Mouse (Mus musculus): Measurements from ENCODE around the gene Stradb. TPM values are rescaled to one million over a fixed set of nuclear protein-coding genes. Genes with fewer than 3 reads are reported as not detected.

The Stradb gene
- polyA plus RNA-seq, 1 experiment from 2014 or later: 24.1 TPM

- H3K9me3 ChIP-seq (replicated peaks): no peaks in the 10 kb centered on the region
- H3K9ac ChIP-seq: no peak overlapping the region
- no peak for ATAC-seq (replicated peaks; ENCODE audit: insufficient number of reproducible peaks, insufficient read depth, low FRiP score, low read depth)
- 58% methylated on average over 5 of the region's 5 CpGs for WGBS
- no peaks in the 10 kb centered on the region for H3K27me3 ChIP-seq
- no peak overlapping the region for H3K4me2 ChIP-seq
- no peak overlapping the region for H3K27ac ChIP-seq
- no peaks in the 10 kb centered on the region; the same call in 1 of the 2 replicates for H3K36me3 ChIP-seq
- peaks cover 52% of the 10 kb centered on the region for H3K4me1 ChIP-seq (replicated peaks)
- H3K4me3 ChIP-seq: no peak overlapping the region
These were observed 10.9 kb upstream of the Stradb start for GRCm38 (mm10) chr1:58962418-58962817.

GRCm38 (mm10) chr1:58962865-58963264 is 10.5 kb upstream of the Stradb start:
- H3K9ac ChIP-seq: no peak overlapping the region
- no peaks in the 10 kb centered on the region for H3K27me3 ChIP-seq
- H3K4me3 ChIP-seq: no peak overlapping the region
- no peak overlapping the region for H3K4me2 ChIP-seq
- H3K27ac ChIP-seq: no peak overlapping the region
- no peak for ATAC-seq (replicated peaks; ENCODE audit: insufficient number of reproducible peaks, insufficient read depth, low FRiP score, low read depth)
- no peaks in the 10 kb centered on the region; the same call in 1 of the 2 replicates for H3K36me3 ChIP-seq
- H3K4me1 ChIP-seq (replicated peaks): peaks cover 51% of the 10 kb centered on the region
- no peaks in the 10 kb centered on the region for H3K9me3 ChIP-seq (replicated peaks)

GRCm38 (mm10) chr1:58967534-58967933 is 5.8 kb upstream of the Stradb start:
- ATAC-seq (replicated peaks; ENCODE audit: insufficient number of reproducible peaks, insufficient read depth, low FRiP score, low read depth): no peak
- peaks cover 55% of the 10 kb centered on the region for H3K4me1 ChIP-seq (replicated peaks)
- 42% methylated on average over 4 of the region's 4 CpGs for WGBS

GRCm38 (mm10) chr1:58970054-58970453 is 3.3 kb upstream of the Stradb start:
- Histone ChIP-seq H3K9me3 (replicated peaks) (no peaks in the 10 kb centered on the region), H3K36me3 (no peaks in the 10 kb centered on the region; the same call in 1 of the 2 replicates), H3K4me2 (peak overlapping the region; percentile 61), H3K9ac (no peak overlapping the region; the same call in 1 of the 2 replicates), H3K27me3 (no peaks in the 10 kb centered on the region), H3K27ac (peak overlapping the region; percentile 42), H3K4me3 (peak overlapping the region; percentile 95), H3K4me1 (replicated peaks) (peaks cover 54% of the 10 kb centered on the region)
- no peak for ATAC-seq (replicated peaks; ENCODE audit: insufficient number of reproducible peaks, insufficient read depth, low FRiP score, low read depth)
- WGBS: 36% methylated on average over 5 of the region's 5 CpGs

More at GRCm38 (mm10) chr1:58967534-58967933, 5.8 kb upstream of the Stradb start:
- Histone ChIP-seq H3K27me3 (no peaks in the 10 kb centered on the region), H3K27ac (no peak overlapping the region), H3K36me3 (no peaks in the 10 kb centered on the region; the same call in 1 of the 2 replicates), H3K9me3 (replicated peaks) (no peaks in the 10 kb centered on the region), H3K9ac (no peak overlapping the region), H3K4me3 (no peak overlapping the region), H3K4me2 (no peak overlapping the region)

GRCm38 (mm10) chr1:58971097-58971496 is 2.2 kb upstream of the Stradb start:
- Histone ChIP-seq H3K4me2 (peak overlapping the region; percentile 61), H3K36me3 (no peaks in the 10 kb centered on the region)

GRCm38 (mm10) chr1:58972851-58973365 is 414 bp upstream of the Stradb start:
- Histone ChIP-seq H3K9me3 (replicated peaks) (no peaks in the 10 kb centered on the region), H3K36me3 (no peaks in the 10 kb centered on the region), H3K4me2 (peak overlapping the region; percentile 61), H3K9ac (peak overlapping the region; percentile 94), H3K4me1 (replicated peaks) (peaks cover 40% of the 10 kb centered on the region), H3K27ac (peak overlapping the region; percentile 84), H3K4me3 (peak overlapping the region; percentile 95), H3K27me3 (no peaks in the 10 kb centered on the region)
- WGBS: 0% methylated on average over 28 of the region's 28 CpGs
- ATAC-seq (replicated peaks; ENCODE audit: insufficient number of reproducible peaks, insufficient read depth, low FRiP score, low read depth): peak; percentile 2

More at GRCm38 (mm10) chr1:58971097-58971496, 2.2 kb upstream of the Stradb start:
- H3K4me3 ChIP-seq: peak overlapping the region; percentile 95
- H3K27me3 ChIP-seq: no peaks in the 10 kb centered on the region
- H3K9me3 ChIP-seq (replicated peaks): no peaks in the 10 kb centered on the region
- 68% methylated on average over 6 of the region's 6 CpGs for WGBS
- no peak overlapping the region for H3K9ac ChIP-seq
- peaks cover 49% of the 10 kb centered on the region for H3K4me1 ChIP-seq (replicated peaks)
- peak overlapping the region; percentile 42 for H3K27ac ChIP-seq
- ATAC-seq (replicated peaks; ENCODE audit: insufficient number of reproducible peaks, insufficient read depth, low FRiP score, low read depth): no peak

- Histone ChIP-seq H3K27me3 (no peaks in the 10 kb centered on the region), H3K27ac (no peak overlapping the region), H3K36me3 (peaks cover 32% of the 10 kb centered on the region), H3K9me3 (replicated peaks) (no peaks in the 10 kb centered on the region), H3K9ac (no peak overlapping the region), H3K4me1 (replicated peaks) (no peaks in the 10 kb centered on the region), H3K4me2 (no peak overlapping the region), H3K4me3 (no peak overlapping the region)
- ATAC-seq (replicated peaks; ENCODE audit: insufficient number of reproducible peaks, insufficient read depth, low FRiP score, low read depth): no peak
- WGBS: 84% methylated on average over 3 of the region's 3 CpGs
These were observed 9.0 kb downstream of the Stradb start for GRCm38 (mm10) chr1:58982276-58982675.

GRCm38 (mm10) chr1:58984586-58984985 is 11.3 kb downstream of the Stradb start:
- Histone ChIP-seq H3K4me1 (replicated peaks) (no peaks in the 10 kb centered on the region), H3K4me2 (no peak overlapping the region), H3K36me3 (peaks cover 32% of the 10 kb centered on the region), H3K27me3 (no peaks in the 10 kb centered on the region), H3K9me3 (replicated peaks) (no peaks in the 10 kb centered on the region), H3K4me3 (no peak overlapping the region), H3K27ac (no peak overlapping the region), H3K9ac (no peak overlapping the region)
- ATAC-seq (replicated peaks; ENCODE audit: insufficient number of reproducible peaks, insufficient read depth, low FRiP score, low read depth): no peak
- 70% methylated on average over 5 of the region's 5 CpGs for WGBS

GRCm38 (mm10) chr1:58993144-58993543 is 19.8 kb downstream of the Stradb start:
- H3K9ac ChIP-seq: no peak overlapping the region
- no peak for ATAC-seq (replicated peaks; ENCODE audit: insufficient number of reproducible peaks, insufficient read depth, low FRiP score, low read depth)
- H3K4me1 ChIP-seq (replicated peaks): no peaks in the 10 kb centered on the region
- H3K27ac ChIP-seq: no peak overlapping the region
- peaks cover 12% of the 10 kb centered on the region; the same call in 1 of the 2 replicates for H3K36me3 ChIP-seq
- H3K9me3 ChIP-seq (replicated peaks): no peaks in the 10 kb centered on the region
- H3K27me3 ChIP-seq: no peaks in the 10 kb centered on the region
- no peak overlapping the region for H3K4me3 ChIP-seq
- H3K4me2 ChIP-seq: no peak overlapping the region
- WGBS: 89% methylated on average over 7 of the region's 7 CpGs

GRCm38 (mm10) chr1:58993723-58994122 is 20.4 kb downstream of the Stradb start:
- no peak overlapping the region for H3K4me3 ChIP-seq
- H3K4me2 ChIP-seq: no peak overlapping the region
- no peaks in the 10 kb centered on the region for H3K27me3 ChIP-seq
- no peaks in the 10 kb centered on the region for H3K4me1 ChIP-seq (replicated peaks)
- H3K27ac ChIP-seq: no peak overlapping the region
- H3K9me3 ChIP-seq (replicated peaks): no peaks in the 10 kb centered on the region
- WGBS: 17% methylated on average over 1 of the region's 1 CpGs
- no peak for ATAC-seq (replicated peaks; ENCODE audit: insufficient number of reproducible peaks, insufficient read depth, low FRiP score, low read depth)
- H3K36me3 ChIP-seq: peaks cover 12% of the 10 kb centered on the region; the same call in 1 of the 2 replicates
- H3K9ac ChIP-seq: no peak overlapping the region

- ATAC-seq (replicated peaks; ENCODE audit: insufficient number of reproducible peaks, insufficient read depth, low FRiP score, low read depth): no peak
- WGBS: 88% methylated on average over 5 of the region's 5 CpGs
- H3K9ac ChIP-seq: no peak overlapping the region
- peaks cover 8% of the 10 kb centered on the region; the same call in 1 of the 2 replicates for H3K36me3 ChIP-seq
- no peaks in the 10 kb centered on the region for H3K9me3 ChIP-seq (replicated peaks)
- H3K4me1 ChIP-seq (replicated peaks): no peaks in the 10 kb centered on the region
- H3K4me2 ChIP-seq: no peak overlapping the region
- no peak overlapping the region for H3K4me3 ChIP-seq
- H3K27ac ChIP-seq: no peak overlapping the region
- H3K27me3 ChIP-seq: no peaks in the 10 kb centered on the region
These were observed 22.0 kb downstream of the Stradb start for GRCm38 (mm10) chr1:58995313-58995712.

- Histone ChIP-seq H3K9ac (no peak overlapping the region), H3K27ac (no peak overlapping the region), H3K36me3 (no peaks in the 10 kb centered on the region), H3K9me3 (replicated peaks) (no peaks in the 10 kb centered on the region), H3K4me1 (replicated peaks) (no peaks in the 10 kb centered on the region), H3K4me2 (no peak overlapping the region), H3K4me3 (no peak overlapping the region), H3K27me3 (no peaks in the 10 kb centered on the region)
- no peak for ATAC-seq (replicated peaks; ENCODE audit: insufficient number of reproducible peaks, insufficient read depth, low FRiP score, low read depth)
- WGBS: 32% methylated on average over 4 of the region's 4 CpGs
These were observed 35.9 kb downstream of the Stradb start for GRCm38 (mm10) chr1:59009250-59009649.

Data from heart, embryonic 15.5 days (tissue).